Mouse (Mus musculus) small intestine, adult 2 months (tissue): ENCODE results near the gene Olfr988. TPM values are rescaled to one million over a fixed set of nuclear protein-coding genes. Genes with fewer than 3 reads are reported as not detected.
"Not testable (repeated sequence)": the region's sequence is repeated elsewhere in the genome, so short reads cannot be mapped to it uniquely, and the experiment has no call there.

Experiments used
- H3K27ac ChIP-seq: fragments of 200-500 bp; 2 replicates; pipeline ENCODE4 v1.5.1; 2012; ENCODE audit warnings: low read depth, low read length, control low read depth, inconsistent platforms; ENCODE audit not compliant: insufficient read depth
- H3K27me3 ChIP-seq: fragments of 200-500 bp; 2 replicates; pipeline ENCODE4 v1.6.1; 2012; ENCODE audit warnings: mild to moderate bottlenecking, moderate library complexity, low read length, inconsistent platforms; ENCODE audit not compliant: control insufficient read depth, insufficient read depth
- H3K36me3 ChIP-seq: fragments of 200-500 bp; 2 replicates; pipeline ENCODE4 v1.6.1; 2012; ENCODE audit warnings: mild to moderate bottlenecking, low read length, control low read depth, inconsistent platforms; ENCODE audit not compliant: control insufficient read depth, insufficient read depth
- H3K4me1 ChIP-seq: fragments of 200-500 bp; 2 replicates; pipeline ENCODE4 v1.6.1; 2012; ENCODE audit warnings: low read length, inconsistent platforms, mixed read lengths; ENCODE audit not compliant: control insufficient read depth, insufficient read depth, insufficient read length
- H3K4me3 ChIP-seq: fragments of 200-500 bp; 2 replicates; pipeline ENCODE4 v1.5.1; 2012; ENCODE audit warnings: low read depth, mild to moderate bottlenecking, control low read depth, inconsistent platforms, low read length, moderate library complexity
- CTCF ChIP-seq: fragments of 200-500 bp; IDR thresholded peaks from 2 replicates; pipeline ENCODE4 v1.5.1; 2012; ENCODE audit warnings: low read depth, mild to moderate bottlenecking, control low read depth, inconsistent platforms, low read length, moderate library complexity, mixed read lengths; ENCODE audit not compliant: insufficient replicate concordance, insufficient read length; ENCODE audit errors: extremely low read depth
- POLR2A ChIP-seq: fragments of 200-500 bp; IDR thresholded peaks from 2 replicates; pipeline ENCODE4 v1.6.1; 2012; ENCODE audit warnings: low read depth, mild to moderate bottlenecking, control low read depth, inconsistent platforms, low read length, moderate library complexity
- WGBS: fragments of 180-500 bp; shearing (Covaris S2); methylation state at CpG from one replicate; pipeline ENCODE4 v1.1.7; 2018; 5-methylcytosine and 5-hydroxymethylcytosine counted together
- polyA plus RNA-seq: library from polyadenylated mRNA; depleted of rRNA; stranded (reverse); fragments of >200 nt; gene quantifications from 2 replicates; pipeline ENCODE4 v1.2.3, GENCODE M21; 2012; rRNA removed

Gene Olfr988
- polyA plus RNA-seq, result not detected in 2 replicates

- H3K4me3 ChIP-seq, H3K4me1 ChIP-seq, H3K27me3 ChIP-seq, H3K36me3 ChIP-seq, H3K27ac ChIP-seq: not testable (repeated sequence)
Observed at GRCm38 (mm10) chr2:85363127-85363526, at the start of gene Olfr988. Gene Olfr988, minus strand, starts transcription at chr2:85363227.

DNA sequence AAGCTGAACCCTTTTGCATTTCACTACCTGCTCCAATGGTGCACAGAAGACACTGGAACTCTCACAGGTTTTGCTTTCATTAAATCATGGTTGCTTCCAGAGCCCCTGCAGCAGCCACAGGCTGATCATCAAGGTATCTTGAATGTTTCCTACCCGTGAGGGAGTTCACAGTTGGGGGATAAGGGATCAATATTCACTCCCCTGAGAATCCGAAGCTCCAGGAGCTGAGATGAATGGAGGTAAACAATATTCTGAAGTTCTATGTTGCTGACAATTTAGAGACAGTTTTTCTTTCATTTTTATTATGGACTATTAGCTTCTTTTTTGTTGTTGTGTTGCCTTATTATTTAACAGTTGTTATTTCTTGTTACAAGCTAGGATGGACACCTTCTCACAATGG, 46.3 kb upstream of the Olfr988 start, which contains the start of gene Olfr992:
TSS of gene Olfr992 (minus strand) at position 101 of the 400 bp plus-strand sequence.
- TF ChIP-seq POLR2A (no peak), CTCF (no peak)
- WGBS, result 22% methylated on average over 2 of the region's 2 CpGs
- H3K4me1 ChIP-seq, result no peaks in the 10 kb centered on the region
- no peak within 1 kb of the TSS for H3K4me3 ChIP-seq
- no peaks in the 10 kb centered on the region for H3K36me3 ChIP-seq
- H3K27ac ChIP-seq, result no peak within 1 kb of the TSS
- no peaks in the 10 kb centered on the region for H3K27me3 ChIP-seq

DNA sequence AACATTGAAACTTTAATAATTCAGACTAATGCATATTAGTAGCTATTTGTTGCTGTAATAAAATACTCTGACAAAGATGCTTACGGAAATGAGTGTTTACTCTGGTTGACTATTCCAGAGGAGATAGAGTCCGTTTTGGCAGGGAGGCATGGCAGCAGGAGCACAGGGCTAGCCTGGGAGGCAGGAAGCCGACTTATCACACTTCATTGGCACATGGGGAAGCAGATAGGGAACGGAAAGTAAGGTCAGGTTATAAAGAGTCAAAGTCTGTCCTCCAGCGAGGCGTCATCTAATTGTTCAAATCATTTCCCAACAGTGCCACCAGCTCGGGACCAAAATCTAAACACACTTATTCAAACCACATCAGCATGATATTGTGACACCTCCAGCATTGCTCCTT, 23.1 kb downstream of the Olfr988 start:
- Histone ChIP-seq H3K27ac (no peak overlapping the region), H3K4me1 (no peaks in the 10 kb centered on the region), H3K27me3 (no peaks in the 10 kb centered on the region), H3K36me3 (no peaks in the 10 kb centered on the region), H3K4me3 (no peak overlapping the region)
- TF ChIP-seq POLR2A, result no peak
- no peak for TF ChIP-seq CTCF
- 59% methylated on average over 7 of the region's 7 CpGs for WGBS

DNA sequence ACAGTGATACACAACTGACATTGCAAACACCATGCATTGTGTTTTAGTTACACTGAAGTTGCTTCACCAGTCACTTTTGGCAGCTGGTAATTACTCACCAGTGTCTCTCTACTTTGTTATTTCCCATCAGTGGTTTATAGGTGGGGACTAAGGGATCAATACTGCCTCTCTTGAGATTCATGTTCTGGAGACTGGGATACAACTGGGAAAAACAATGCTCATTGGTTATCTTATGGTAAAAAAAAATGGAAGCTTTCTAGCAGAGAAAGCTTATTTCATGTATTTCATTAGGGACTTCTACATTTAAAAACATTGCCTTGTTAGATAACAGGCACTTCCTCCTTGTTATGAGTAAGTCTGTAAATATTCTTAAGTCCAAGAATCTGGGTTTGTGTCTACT, 23.8 kb downstream of the Olfr988 start, which contains the start of gene Olfr987:
TSS of gene Olfr987 (minus strand) at position 101 of the 400 bp plus-strand sequence.
- H3K27me3 ChIP-seq, H3K36me3 ChIP-seq, H3K4me3 ChIP-seq, H3K27ac ChIP-seq, H3K4me1 ChIP-seq: not testable (repeated sequence)

GRCm38 (mm10) chr2:85319106-85319505, 43.9 kb downstream of the Olfr988 start:
- WGBS, result 80% methylated on average over 1 of the region's 1 CpGs
- no peaks in the 10 kb centered on the region for H3K27me3 ChIP-seq
- no peaks in the 10 kb centered on the region for H3K36me3 ChIP-seq
- H3K4me3 ChIP-seq, result no peak overlapping the region
- H3K27ac ChIP-seq, result no peak overlapping the region
- TF ChIP-seq POLR2A (no peak), CTCF (no peak)
- no peaks in the 10 kb centered on the region for H3K4me1 ChIP-seq

Other genes starting within 250 kb of the Olfr988 start
- 2.7 and 4.7 TPM in 2 replicates for gene Aplnr, start 227.0 kb downstream of the Olfr988 start, polyA plus RNA-seq
- gene Lrrc55, start 166.0 kb downstream of the Olfr988 start, polyA plus RNA-seq, result 0.84 and 1.5 TPM in 2 replicates
- not detected in 2 replicates for gene Olfr987, start 23.9 kb downstream of the Olfr988 start, polyA plus RNA-seq
- gene Olfr992, start 46.2 kb upstream of the Olfr988 start, polyA plus RNA-seq, result not detected in 2 replicates
- gene Olfr993, start 51.6 kb upstream of the Olfr988 start, polyA plus RNA-seq, result not detected in 2 replicates
- gene Olfr994, start 73.2 kb upstream of the Olfr988 start, polyA plus RNA-seq, result not detected in 2 replicates
- not detected in 2 replicates for gene Olfr995, start 80.4 kb upstream of the Olfr988 start, polyA plus RNA-seq
- gene 4833423E24Rik, start 155.8 kb upstream of the Olfr988 start, polyA plus RNA-seq, result not detected in 2 replicates
- not detected in 2 replicates for gene Olfr996, start 216.0 kb upstream of the Olfr988 start, polyA plus RNA-seq
- gene Olfr998, start 225.7 kb upstream of the Olfr988 start, polyA plus RNA-seq, result not detected in 2 replicates
- not detected in 2 replicates for gene Olfr1000, start 248.7 kb upstream of the Olfr988 start, polyA plus RNA-seq